Mouse (Mus musculus): ENCODE data around the gene Polr3b.

Gene Polr3b

GRCm38 (mm10) chr10:84621826-84622790 is at the start of gene Polr3b:
Gene Polr3b, plus strand, starts transcription at chr10:84622292.
- DNase-seq: peak; percentile 89

- DNase-seq: no peak
Observed at GRCm38 (mm10) chr10:84573671-84574420, 48.2 kb upstream of the Polr3b start.

GRCm38 (mm10) chr10:84576029-84576394 is 46.1 kb upstream of the Polr3b start:
- DNase-seq: no peak

GRCm38 (mm10) chr10:84576395-84577070 is 45.6 kb upstream of the Polr3b start, which contains the start of gene Tcp11l2:
Gene Tcp11l2, plus strand, starts transcription at chr10:84576626.
- peak; percentile 90 for DNase-seq

- DNase-seq: peak; percentile 74
Observed at GRCm38 (mm10) chr10:84577071-84577727, 44.9 kb upstream of the Polr3b start.

GRCm38 (mm10) chr10:84578738-84579137 is 43.4 kb upstream of the Polr3b start:
- no peak for DNase-seq

GRCm38 (mm10) chr10:84579527-84579926 is 42.6 kb upstream of the Polr3b start:
- DNase-seq: no peak

GRCm38 (mm10) chr10:84581191-84581590 is 40.9 kb upstream of the Polr3b start:
- DNase-seq: no peak

- no peak for DNase-seq
Observed at GRCm38 (mm10) chr10:84582236-84582635, 39.9 kb upstream of the Polr3b start.

GRCm38 (mm10) chr10:84584451-84585293 is 37.4 kb upstream of the Polr3b start:
- DNase-seq: no peak

GRCm38 (mm10) chr10:84585294-84585650 is 36.8 kb upstream of the Polr3b start:
- no peak for DNase-seq

GRCm38 (mm10) chr10:84590956-84591355 is 31.1 kb upstream of the Polr3b start:
- no peak for DNase-seq

GRCm38 (mm10) chr10:84591640-84592148 is 30.4 kb upstream of the Polr3b start:
- no peak for DNase-seq

GRCm38 (mm10) chr10:84592745-84593144 is 29.3 kb upstream of the Polr3b start:
- no peak for DNase-seq

GRCm38 (mm10) chr10:84597127-84597785 is 24.8 kb upstream of the Polr3b start:
- DNase-seq: no peak

GRCm38 (mm10) chr10:84598172-84598571 is 23.9 kb upstream of the Polr3b start:
- DNase-seq: no peak

GRCm38 (mm10) chr10:84600136-84600535 is 22.0 kb upstream of the Polr3b start:
- no peak for DNase-seq

GRCm38 (mm10) chr10:84604335-84604734 is 17.8 kb upstream of the Polr3b start:
- no peak for DNase-seq

- DNase-seq: no peak
Observed at GRCm38 (mm10) chr10:84608361-84608760, 13.7 kb upstream of the Polr3b start.

GRCm38 (mm10) chr10:84610324-84610723 is 11.8 kb upstream of the Polr3b start:
- DNase-seq: no peak

- no peak for DNase-seq
Observed at GRCm38 (mm10) chr10:84610783-84611182, 11.3 kb upstream of the Polr3b start.
